Mouse (Mus musculus) thymus, postnatal 4 days (tissue): Measurements from ENCODE around the gene Map2k1.
"Not testable (repeated sequence)": the region's sequence is repeated elsewhere in the genome, so short reads cannot be mapped to it uniquely, and the experiment has no call there.

ENCODE experiments used
- DNase-seq: peaks from one replicate; pipeline ENCODE4 v3.0.0; 2021

The Map2k1 gene

GRCm38 (mm10) chr9:64253021-64253904 lies at the start of gene Map2k1:
Map2k1 (minus strand) TSS chr9:64253631.
- DNase-seq, result peak; percentile 100

DNA sequence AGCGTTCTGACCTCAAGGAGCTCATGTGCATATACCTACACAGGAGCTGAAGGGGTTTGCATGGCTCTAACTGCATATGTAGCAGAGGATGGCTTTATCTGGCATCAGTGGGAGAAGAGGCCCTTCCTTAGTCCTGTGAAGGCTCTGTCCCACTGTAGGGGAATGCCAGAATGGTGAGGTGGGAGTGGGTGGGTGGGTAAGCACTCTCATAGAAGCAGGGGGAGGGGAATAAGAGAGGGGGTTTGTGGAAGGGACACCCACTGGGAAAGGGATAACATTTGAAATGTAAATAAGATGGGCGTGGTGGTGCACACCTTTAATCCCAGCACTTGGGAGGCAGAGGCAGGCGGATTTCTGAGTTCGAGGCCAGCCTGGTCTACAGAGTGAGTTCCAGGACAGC lies 49.7 kb upstream of the Map2k1 start:
- DNase-seq, result not testable (repeated sequence)

DNA sequence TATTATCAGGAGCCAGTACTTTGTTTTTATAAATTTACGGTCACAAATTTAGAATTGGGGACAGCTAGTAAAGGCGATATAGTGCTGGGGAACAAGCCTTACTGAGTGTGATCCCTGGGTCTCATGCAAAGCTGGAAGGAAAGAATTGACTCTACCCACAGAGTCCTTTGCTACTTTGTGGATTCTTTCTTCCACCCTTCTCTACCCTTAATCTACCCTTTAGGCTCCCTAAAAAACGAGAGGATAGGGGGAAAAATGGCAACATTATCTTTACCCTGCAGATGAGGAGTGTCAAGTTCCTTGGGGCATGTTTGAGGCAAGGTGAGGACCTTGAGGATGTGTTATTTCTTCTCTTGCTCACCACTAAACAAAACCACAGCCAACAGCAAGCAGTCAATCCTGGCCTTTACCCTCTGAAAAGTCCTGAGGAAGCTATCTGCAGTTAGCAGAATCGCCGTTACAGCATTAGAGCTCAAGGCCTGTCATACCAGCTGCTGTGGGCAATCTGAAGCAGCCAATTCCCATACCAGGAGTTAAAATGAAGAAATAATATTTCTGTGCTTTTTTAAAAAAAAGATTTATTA lies 29.1 kb upstream of the Map2k1 start:
- no peak for DNase-seq

GRCm38 (mm10) chr9:64281781-64282178 lies 28.3 kb upstream of the Map2k1 start:
- DNase-seq, result no peak

DNA sequence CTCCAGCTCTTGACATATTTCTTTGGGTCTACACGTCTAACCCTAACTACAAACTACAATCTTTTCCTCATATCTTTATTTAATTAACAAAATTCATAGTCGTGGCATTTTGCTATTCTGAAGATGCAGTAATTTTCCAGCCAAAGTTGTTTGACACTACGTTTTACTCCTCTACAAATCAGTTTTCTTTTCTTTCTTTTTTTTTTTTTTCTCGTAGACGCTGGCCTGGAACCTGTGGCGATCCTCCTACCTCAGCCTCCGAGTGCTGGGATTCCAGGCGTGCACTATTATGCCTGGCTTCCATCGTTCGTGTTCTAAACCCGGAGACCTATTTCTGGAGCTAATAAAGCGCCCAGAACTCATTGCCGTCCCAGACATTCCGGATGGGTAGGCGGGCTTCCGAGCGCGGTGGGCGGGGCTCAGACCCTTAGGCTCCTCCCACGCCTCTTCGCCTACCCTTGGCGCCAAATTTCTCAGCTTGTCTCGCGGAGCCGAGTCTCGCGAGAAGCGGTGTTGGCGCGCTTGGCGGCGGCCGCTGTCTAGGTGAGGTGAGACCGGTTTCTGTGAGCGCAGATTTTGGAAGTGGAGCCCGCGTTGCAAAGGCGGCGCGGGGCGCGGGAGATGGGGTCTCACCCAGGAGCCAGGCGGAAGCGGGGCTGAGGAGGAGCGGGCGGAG lies 27.8 kb upstream of the Map2k1 start, which contains the start of gene Tipin:
Gene Tipin (plus strand): TSS at position 477 of the 676 bp plus-strand sequence.
- peak; percentile 98 for DNase-seq

- no peak for DNase-seq
Measured at GRCm38 (mm10) chr9:64278665-64279310, 25.4 kb upstream of the Map2k1 start.

DNA sequence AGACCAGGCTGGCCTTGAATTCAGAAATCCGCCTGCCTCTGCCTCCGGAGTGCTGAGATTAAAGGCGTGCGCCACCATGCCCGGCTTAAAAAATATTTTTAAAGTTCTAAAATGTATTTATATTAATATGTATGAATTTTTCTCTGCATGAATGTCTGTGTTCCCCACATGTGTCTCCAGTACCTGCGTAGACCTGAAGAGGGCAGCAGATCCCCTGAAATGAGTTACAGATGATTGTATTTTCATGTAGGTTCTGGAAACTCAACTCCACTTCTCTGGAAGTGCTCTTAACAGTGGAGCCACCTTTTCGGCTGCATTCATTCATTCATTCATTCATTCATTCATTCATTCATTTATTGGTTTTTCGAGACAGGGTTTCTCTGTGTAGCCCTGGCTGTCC lies 24.3 kb upstream of the Map2k1 start:
- peak; percentile 87 for DNase-seq

- DNase-seq, result peak; percentile 66
Measured at GRCm38 (mm10) chr9:64274919-64275318, 21.5 kb upstream of the Map2k1 start.

DNA sequence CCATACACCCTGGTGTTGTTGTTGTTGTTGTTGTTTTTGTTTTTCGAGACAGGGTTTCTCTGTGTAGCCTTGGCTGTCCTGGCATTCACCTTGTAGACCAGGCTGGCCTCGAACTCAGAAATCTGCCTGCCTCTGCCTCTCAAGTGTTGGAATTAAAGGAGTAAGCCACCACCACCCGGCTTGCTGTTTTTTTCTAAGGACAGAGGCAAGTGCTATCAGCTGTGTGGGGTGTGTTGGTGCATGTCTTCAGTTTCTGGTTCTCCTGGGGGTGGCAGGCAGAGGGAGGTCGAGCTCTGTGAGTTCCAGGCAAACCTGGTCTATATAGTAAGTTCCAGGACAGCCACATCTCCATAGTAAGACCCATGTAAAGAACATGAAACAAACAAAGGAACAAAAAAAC lies 20.9 kb upstream of the Map2k1 start:
- no peak for DNase-seq

DNA sequence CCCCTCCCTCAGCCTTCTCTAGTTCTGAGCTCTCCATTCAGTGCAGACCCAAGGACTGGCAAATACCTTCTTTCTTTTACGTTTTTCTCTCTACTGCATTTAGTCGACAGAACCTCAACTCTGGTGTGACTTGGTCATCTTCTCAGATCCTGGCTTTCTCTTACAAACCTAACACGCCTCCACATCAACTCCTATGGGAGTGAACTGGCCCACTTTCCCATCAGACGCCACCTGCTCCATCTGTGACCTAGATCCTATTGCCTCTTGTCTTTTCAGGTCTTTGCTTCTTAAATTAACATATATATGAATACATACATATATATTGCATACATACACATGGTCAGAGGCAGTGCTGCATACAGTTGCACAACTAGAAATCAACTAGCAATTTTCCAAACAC lies 20.3 kb upstream of the Map2k1 start:
- no peak for DNase-seq

GRCm38 (mm10) chr9:64272611-64273010 lies 19.2 kb upstream of the Map2k1 start:
- peak; percentile 58 for DNase-seq

DNA sequence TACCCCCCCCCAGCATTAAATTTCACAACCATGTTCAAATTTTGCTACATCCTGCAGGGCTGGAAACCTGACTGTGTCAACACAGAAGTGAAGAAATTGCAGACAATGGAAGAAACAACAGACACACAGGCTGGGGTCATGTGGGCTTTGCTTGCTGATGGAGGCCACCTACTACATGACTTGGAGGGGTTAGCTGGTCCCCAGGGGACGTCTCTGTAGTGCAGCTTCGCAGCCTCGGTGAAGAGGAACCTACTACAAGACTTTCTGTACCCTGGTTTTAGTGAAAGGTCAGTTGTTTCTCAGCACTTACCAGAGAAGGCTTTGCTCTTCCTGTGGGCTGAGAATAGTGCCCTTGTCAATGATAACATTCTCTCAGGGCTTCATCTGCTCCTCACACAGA lies 17.8 kb upstream of the Map2k1 start:
- DNase-seq, result no peak

GRCm38 (mm10) chr9:64268836-64269235 lies 15.4 kb upstream of the Map2k1 start:
- DNase-seq, result not testable (repeated sequence)

DNA sequence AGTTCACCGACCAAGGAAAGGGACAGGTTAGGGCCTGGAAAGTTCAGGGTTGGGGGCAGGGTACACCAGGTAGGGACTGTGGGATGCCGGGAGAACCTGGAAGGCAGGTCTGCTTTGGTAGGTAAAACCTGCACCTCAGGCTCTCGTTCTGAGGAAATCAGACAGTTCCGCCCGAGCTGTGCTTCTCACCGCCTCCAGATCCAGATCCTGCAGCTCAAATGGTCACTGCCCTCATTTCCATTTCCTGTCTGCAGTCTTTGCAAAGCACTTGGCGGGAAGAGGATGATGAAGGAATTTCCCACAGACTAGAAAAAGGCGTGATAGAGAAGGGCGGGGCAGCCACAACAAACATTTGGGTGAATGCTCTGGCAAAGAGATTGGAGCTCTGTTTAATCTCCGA lies 14.8 kb upstream of the Map2k1 start:
- DNase-seq, result no peak

DNA sequence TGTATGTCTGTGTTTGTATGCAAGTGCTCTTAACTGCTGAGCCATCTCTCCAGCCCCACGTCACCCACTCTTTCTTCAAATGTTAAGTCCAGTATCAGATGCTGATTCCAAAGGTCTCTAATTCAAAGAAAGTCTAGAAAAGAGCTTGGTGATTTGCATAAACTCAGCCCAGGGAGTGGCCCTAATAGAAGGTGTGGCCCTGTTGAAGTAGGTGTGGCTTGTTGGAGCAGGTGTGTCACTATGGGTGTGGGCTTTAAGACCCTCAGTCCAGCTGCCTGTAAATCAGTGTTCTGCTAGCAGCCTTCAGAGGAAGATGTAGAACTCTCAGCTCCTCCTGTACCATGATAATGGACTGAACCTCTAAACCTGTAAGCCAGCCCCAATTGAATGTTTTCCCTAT lies 13.8 kb upstream of the Map2k1 start:
- no peak for DNase-seq

DNA sequence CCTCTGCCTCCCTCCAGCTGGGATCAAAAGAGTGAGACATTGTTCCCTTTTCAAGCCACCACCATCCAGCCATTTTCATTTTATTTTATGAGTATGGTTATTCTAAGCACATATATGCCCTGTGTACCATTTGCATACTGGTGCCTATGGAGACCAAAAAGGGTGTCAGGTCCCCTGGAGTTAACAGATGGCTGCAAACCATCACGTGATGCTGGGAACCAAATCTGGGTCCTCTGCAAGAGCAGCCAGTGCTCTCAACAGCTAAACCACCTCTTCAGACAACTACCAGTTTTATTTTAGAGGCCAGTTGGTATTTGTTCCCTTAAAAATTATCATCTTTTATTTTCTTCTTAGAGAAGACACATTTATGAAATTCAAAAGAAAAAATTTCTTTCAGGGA lies 11.4 kb upstream of the Map2k1 start:
- DNase-seq, result no peak

DNA sequence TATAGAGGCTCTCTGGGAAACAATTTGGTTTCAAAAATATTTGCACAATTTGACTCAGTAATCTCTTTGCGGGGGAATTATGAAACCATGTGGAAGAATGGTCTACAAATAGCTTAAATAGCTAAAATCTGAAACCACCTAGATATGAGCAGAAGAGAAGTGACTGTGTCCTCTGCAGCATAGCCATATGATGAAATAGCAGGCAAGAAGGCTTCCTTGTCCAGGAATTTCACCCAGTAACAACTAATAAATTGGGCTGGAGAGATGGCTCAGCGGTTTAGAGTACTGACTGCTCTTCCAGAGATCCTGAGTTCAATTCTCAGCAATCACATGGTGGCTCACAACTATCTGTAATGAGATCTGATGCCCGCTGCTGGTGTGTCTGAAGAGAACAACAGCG lies 7.6 kb upstream of the Map2k1 start:
- no peak for DNase-seq

DNA sequence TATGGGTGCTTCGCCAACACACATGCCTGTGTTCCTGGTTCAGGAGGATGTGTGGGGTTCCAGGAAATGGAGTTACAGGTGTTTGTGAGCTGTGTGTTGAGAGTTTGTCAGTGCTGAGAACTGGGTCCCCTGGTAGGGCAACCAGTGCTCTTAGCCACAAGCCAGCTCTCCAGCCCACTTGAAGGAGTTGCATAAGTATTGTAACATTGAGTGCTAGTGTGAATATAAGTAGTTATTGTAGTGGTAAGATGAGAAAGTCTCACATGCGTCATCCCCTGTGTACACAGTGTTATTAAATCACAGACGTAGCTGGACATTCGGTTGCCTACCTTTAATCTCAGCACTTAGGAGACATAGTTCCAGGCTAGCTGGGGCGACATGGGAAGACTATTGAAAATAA lies 6.5 kb upstream of the Map2k1 start:
- DNase-seq, result no peak

DNA sequence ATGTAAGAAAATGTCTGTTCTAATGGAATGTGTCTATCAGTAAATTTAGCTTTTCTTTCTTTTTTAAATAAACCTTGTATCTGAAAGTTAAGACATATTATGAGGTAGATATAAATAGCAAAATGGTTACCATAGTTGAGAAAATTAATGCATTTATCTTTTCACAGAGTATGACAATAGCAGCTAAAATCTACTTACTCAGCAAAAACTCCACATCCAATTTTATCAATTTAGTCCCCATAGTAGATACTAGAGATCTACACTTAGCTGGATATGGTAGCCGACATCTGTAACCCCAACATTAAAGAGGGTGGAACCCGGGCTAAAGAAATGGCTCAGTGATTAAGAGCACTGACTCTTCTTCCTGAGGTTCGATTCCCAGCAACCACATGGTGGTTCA lies 2.8 kb upstream of the Map2k1 start:
- no peak for DNase-seq

- no peak for DNase-seq
Measured at GRCm38 (mm10) chr9:64255422-64255821, 2.0 kb upstream of the Map2k1 start.

DNA sequence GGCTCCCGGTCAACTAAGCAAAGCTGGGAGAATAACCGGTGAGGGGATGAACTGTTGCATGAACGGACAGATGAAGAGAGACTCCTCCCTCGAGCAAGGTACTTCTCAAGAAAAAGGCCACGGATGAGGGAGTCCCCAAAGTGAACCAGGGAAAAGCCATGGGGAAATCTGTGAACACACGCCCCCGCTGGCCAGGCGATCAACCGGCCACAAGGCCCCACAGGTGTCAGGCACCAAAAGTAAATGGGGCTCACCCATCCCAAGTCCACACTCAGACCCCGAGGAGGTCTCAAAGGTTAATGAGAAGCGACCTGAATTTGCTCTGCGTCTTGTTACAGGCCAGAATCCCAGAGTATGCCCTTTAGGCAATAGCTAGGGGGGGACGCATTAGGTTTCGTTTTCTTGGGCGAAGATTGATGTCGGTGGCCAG lies 825 bp downstream of the Map2k1 start:
- no peak for DNase-seq

GRCm38 (mm10) chr9:64250111-64250730 lies 3.2 kb downstream of the Map2k1 start:
- no peak for DNase-seq

DNA sequence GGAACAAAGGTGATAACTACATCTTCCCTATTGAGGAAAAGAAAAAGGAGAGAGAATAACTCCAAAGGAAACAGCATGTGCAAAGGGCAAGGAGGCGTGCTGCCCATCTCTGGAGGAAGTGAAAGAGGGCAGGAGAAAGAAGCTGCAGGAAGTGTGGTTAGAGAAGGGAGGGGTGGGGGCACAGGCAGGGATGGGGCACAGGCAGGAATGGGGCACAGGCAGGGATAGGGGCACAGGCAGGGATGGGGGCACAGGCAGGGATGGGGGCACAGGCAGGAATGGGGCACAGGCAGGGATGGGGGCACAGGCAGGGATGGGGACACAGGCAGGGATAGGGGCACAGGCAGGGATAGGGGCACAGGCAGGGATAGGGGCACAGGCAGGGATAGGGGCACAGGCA lies 4.1 kb downstream of the Map2k1 start:
- no peak for DNase-seq
